Mouse (Mus musculus) liver, postnatal 0 days (tissue): ENCODE measurements at regions not wholly inside any gene's neighbourhood (a gene's known extent, or its start where the extent isn't known, plus 50 kb on each side); places are given as distances from the start of the nearest gene placed in this dataset.

Experiments
- CTCF ChIP-seq: sonication (generic); IDR thresholded peaks from 2 replicates; pipeline ENCODE4 v1.5.1; 2016; ENCODE audit warnings: antibody characterized with exemption, low read depth
- EP300 ChIP-seq: IDR thresholded peaks from 2 replicates; pipeline ENCODE4 v1.6.1; 2016; ENCODE audit warnings: antibody characterized with exemption, low read depth, mild to moderate bottlenecking

GRCm38 (mm10) chr11:24335256-24335655 is 257.4 kb downstream of the Bcl11a start:
- TF ChIP-seq CTCF (no peak), EP300 (no peak)
